Mouse (Mus musculus) heart, postnatal 10 days (tissue): Measurements from ENCODE around the gene Pomgnt2. TPM values are rescaled to one million over a fixed set of nuclear protein-coding genes. Genes with fewer than 3 reads are reported as not detected.

Experiments used
- DNase-seq, 2 experiments: peaks; one replicate each; pipeline ENCODE4 v3.0.0; 2021
- intact Hi-C: fragments of 180-260 bp; cut with DNase I; formaldehyde crosslinking; loops from one replicate; pipeline ENCODE4 v1.15.1; 2025
- total RNA-seq, 2 experiments: library from RNA; stranded (reverse); gene quantifications; 2 replicates each; pipeline ENCODE4 v1.2.3; 2021

Gene Pomgnt2
- total RNA-seq, 2 experiments from 2014 or later: 7.1 to 7.6 TPM

GRCm38 (mm10) chr9:121974141-121974986 lies 22.5 kb downstream of the Pomgnt2 start:
- DNase-seq: peak; percentile 57 to 59
- intact Hi-C loops: no loop called here

- peak; percentile 50 to 52 for DNase-seq
- intact Hi-C loops: no loop called here
Measured at GRCm38 (mm10) chr9:121973207-121973606, 23.7 kb downstream of the Pomgnt2 start.

- intact Hi-C loops: no loop called here
- DNase-seq: peak; percentile 20 to 25
Measured at GRCm38 (mm10) chr9:121969841-121970381, 27.0 kb downstream of the Pomgnt2 start.

GRCm38 (mm10) chr9:121968258-121968657 lies 28.7 kb downstream of the Pomgnt2 start:
- peak; percentile 32 to 34 for DNase-seq
- intact Hi-C loops: no loop called here

- intact Hi-C loops: no loop called here
- no peak for DNase-seq
Measured at GRCm38 (mm10) chr9:121964941-121965340, 32.0 kb downstream of the Pomgnt2 start.

GRCm38 (mm10) chr9:121959966-121960635 lies 36.8 kb downstream of the Pomgnt2 start:
- intact Hi-C loops: no loop called here
- DNase-seq: peak; percentile 44 to 52

GRCm38 (mm10) chr9:121952596-121952995 lies 44.3 kb downstream of the Pomgnt2 start:
- DNase-seq: no peak
- intact Hi-C loops: no loop called here

- intact Hi-C loops: no loop called here
Measured at GRCm38 (mm10) chr9:121951114-121951423, 45.8 kb downstream of the Pomgnt2 start.

GRCm38 (mm10) chr9:121950418-121951113 lies 46.3 kb downstream of the Pomgnt2 start, which contains the start of gene Fam198a:
Gene Fam198a (plus strand): TSS chr9:121950988.
- peak; percentile 81 to 87 for DNase-seq
- intact Hi-C loops: no loop called here

More at GRCm38 (mm10) chr9:121951114-121951423, 45.8 kb downstream of the Pomgnt2 start:
- DNase-seq: no peak

- no peak for DNase-seq
- intact Hi-C loops: loop anchor here (2.0 kb wide), 1 partner anchor 66 kb away; no protein-coding TSS in a partner anchor
Measured at GRCm38 (mm10) chr9:121948431-121948830, 48.5 kb downstream of the Pomgnt2 start.

GRCm38 (mm10) chr9:121947784-121948183 lies 49.1 kb downstream of the Pomgnt2 start:
- intact Hi-C loops: loop anchor here (1.0 to 2.0 kb wide), 2 partner anchors 38 to 67 kb away; no protein-coding TSS in a partner anchor
- DNase-seq: peak; percentile 79 to 85

GRCm38 (mm10) chr9:121943628-121944027 lies 53.3 kb downstream of the Pomgnt2 start:
- intact Hi-C loops: no loop called here
- DNase-seq: no peak

GRCm38 (mm10) chr9:121943005-121943404 lies 53.9 kb downstream of the Pomgnt2 start:
- intact Hi-C loops: no loop called here
- DNase-seq: no peak

- intact Hi-C loops: no loop called here
- DNase-seq: no peak
Measured at GRCm38 (mm10) chr9:121937944-121938355, 59.0 kb downstream of the Pomgnt2 start.

- intact Hi-C loops: no loop called here
- DNase-seq: no peak
Measured at GRCm38 (mm10) chr9:121937451-121937864, 59.5 kb downstream of the Pomgnt2 start.

GRCm38 (mm10) chr9:121936952-121937351 lies 60.0 kb downstream of the Pomgnt2 start:
- intact Hi-C loops: no loop called here
- no peak for DNase-seq

- intact Hi-C loops: no loop called here
- DNase-seq: no peak
Measured at GRCm38 (mm10) chr9:121934856-121935255, 62.1 kb downstream of the Pomgnt2 start.
